Mouse (Mus musculus) MN1 (cell line): Measurements from ENCODE around the gene D6Wsu163e.
A peak's percentile ranks its signal among the peaks of the same experiment; 100 is the strongest.

Experiments used
- DNase-seq: peaks from one replicate; pipeline ENCODE4 v3.0.0-alpha.2; 2016; ENCODE audit warnings: low spot score

D6Wsu163e gene

DNA sequence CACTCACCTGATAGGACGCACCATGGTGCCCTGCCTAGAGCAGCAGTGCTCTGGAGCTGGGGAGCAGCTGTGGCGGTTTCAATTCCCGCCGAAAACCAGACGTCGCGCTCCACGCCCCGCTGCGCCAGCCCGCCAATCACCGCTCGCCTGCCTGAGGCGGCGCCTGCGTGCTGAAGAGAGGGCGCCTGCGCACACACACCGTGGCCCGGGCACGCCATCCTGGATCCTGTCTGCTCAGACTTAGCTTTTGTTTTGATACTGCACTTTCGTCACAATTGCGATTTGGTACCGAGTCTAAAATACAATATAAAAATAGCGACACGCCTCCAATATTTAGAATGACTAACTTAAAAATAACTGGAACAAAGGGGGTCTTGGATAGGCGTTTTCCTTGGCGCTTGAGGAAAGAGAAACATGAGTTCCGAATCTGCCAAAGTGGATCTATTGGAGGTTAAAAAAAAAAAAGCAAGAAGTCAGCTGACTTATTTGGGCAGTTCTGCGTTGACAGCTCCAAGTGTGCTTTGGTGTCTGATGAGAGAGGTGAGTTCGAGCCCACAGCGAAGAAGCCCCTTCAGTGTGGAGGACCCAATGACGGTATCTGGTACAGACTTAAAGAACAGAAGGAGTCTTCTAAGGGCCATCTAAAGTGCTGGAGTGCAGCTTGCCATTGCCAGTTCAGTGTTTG is at the start of gene D6Wsu163e, which contains the start of gene Rad51ap1:
D6Wsu163e (plus strand) TSS at position 476 of the 685 bp plus-strand sequence.
Rad51ap1 (minus strand) TSS at position 101 of the 685 bp plus-strand sequence.
- DNase-seq: peak; percentile 96

DNA sequence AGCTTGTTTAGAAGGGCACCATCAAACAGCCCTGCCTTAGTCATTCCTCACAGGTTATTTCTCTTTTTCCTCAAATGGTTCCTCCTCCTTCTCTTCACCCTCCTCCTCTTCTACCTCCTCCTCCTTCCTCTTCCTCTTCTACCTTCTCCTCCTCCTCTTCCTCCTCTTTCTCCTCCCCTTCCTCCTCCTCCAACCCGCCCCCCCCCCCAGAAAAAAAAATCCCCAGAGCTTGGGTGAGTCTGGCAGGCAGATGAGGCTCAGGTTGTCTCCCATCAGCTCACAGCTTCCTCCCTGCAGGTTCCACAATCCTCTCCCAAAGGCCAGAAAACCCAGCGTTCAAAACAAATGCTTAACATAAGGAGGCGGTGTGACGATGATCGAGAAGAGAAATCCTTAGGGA is 32.4 kb upstream of the D6Wsu163e start:
- no peak for DNase-seq

- DNase-seq: no peak
Measured at GRCm38 (mm10) chr6:126907876-126908275, 31.9 kb upstream of the D6Wsu163e start.

DNA sequence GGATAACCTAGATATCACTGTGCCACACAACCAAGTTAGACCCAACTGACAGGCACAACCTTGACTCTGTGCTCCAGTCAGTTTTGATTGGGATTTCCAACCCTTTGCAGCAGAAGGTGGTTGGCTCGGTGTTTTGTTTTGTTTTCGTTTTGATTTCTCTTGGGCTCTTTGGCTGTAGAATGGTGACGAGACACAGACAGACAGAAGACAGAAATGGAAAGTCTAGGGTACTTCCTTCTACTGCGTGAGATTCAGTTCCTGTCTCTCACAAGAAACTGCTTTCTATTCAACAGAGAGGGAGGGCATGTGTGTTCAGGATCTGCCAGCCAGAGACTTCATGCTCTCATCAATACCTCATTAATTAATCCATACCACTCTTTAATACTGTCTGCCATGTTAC is 29.0 kb upstream of the D6Wsu163e start:
- no peak for DNase-seq

DNA sequence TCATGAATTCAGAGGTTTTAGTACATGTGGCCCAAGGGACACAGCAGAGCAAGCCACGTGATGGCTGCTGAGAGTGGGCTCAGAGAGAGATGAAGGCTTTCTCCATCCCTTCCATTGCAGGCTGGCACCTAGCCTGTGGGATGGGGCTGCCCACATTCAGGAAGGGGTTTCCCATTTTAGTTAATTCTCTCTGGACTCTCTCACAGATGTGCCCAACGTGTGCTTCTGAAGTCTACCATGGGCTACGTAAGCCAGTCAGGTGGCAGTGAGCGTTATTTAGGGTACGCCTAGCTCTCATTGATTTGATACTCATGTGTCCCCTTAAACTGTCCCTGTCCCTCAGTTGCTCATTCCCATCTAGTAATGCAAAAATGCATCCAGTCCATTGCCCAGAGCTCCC is 24.8 kb upstream of the D6Wsu163e start:
- no peak for DNase-seq

- no peak for DNase-seq
Measured at GRCm38 (mm10) chr6:126921111-126921881, 18.5 kb upstream of the D6Wsu163e start, which contains the start of gene Dyrk4. Gene Dyrk4 (minus strand): TSS chr6:126921839.

DNA sequence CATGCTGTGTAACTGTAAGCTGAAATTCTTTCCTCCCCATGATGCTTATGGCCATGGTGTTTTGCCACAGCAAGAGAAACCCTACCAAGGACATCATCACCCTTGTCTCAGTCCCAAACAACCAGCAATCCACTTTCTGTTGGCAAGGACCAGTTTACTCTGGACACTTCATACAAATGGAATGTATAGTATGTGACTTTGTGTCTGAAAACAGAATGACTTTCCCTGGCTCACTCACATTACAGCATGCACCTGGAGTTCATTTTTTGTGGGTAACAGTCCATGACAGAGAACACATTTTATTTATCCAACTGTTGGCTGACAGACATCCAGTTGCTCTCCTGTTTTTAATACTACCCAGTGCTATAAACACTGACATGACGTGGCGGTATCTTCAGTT is 6.9 kb upstream of the D6Wsu163e start:
- DNase-seq: no peak

GRCm38 (mm10) chr6:126938047-126938446 is 1.7 kb upstream of the D6Wsu163e start:
- no peak for DNase-seq

DNA sequence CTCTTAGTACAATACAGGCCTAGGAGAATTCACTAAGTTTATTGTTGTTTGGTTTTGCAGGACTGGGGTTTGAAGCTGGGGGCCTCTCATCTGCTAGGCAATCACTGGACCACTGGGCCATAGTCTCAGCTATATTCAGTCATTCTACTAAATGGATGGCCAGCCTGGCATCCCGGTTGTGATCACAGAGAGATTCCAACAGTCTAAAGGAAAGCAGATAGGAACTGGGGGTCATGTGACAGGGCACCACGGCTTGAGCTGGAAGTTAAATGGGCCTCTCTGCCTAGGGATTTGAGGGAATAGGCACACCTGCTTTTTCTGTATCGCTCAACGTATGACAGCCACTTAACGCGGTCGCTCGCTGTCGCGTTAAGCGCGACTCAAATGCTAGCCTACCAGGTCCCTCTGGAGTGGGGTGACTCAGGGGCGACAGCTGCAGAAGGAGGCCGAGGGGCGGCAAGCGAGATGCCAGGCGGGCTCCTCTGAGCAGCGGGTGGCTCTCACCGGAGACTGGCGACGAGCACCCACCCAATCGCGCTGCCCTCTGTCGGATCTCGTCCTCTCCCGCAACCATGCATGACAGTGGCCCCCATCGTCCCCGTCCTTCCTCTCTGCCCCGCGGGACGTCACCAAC is 792 bp upstream of the D6Wsu163e start:
- DNase-seq: no peak

- peak; percentile 47 for DNase-seq
Measured at GRCm38 (mm10) chr6:126940451-126940850, 689 bp downstream of the D6Wsu163e start.

GRCm38 (mm10) chr6:126948336-126948735 is 8.6 kb downstream of the D6Wsu163e start:
- peak; percentile 26 for DNase-seq

- peak; percentile 77 for DNase-seq
Measured at GRCm38 (mm10) chr6:126955734-126956133, 16.0 kb downstream of the D6Wsu163e start.

DNA sequence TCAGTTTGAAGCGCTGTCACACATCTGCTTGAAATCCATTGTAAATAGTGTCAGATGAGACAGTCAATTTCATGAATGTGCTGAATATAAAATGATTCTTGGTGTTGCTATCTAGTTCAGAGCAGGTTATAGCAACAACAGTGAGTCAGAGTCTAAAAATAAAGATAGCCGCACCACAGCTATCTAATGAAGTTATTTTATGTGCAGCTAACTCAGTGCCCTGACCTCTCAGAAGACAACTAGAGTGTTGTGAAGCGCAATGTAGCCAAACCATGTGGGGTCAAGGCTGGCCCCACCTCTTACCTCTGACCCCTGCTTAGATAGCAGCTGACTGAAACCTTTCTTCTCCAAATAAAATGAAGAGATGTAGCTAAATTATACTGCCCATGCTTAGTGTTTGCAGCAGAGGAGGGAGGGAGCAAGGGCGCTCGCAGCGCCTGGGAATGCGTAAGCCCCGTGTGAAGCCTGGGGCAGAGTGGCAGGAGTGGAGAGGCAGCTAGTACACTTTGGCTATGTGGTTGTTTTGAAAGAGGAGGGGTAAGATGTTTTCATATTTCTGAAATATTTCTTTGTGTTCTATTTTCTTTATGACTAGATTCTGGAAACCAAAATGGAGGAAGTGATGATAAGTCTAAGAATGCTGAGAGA is 21.7 kb downstream of the D6Wsu163e start:
- DNase-seq: no peak

DNA sequence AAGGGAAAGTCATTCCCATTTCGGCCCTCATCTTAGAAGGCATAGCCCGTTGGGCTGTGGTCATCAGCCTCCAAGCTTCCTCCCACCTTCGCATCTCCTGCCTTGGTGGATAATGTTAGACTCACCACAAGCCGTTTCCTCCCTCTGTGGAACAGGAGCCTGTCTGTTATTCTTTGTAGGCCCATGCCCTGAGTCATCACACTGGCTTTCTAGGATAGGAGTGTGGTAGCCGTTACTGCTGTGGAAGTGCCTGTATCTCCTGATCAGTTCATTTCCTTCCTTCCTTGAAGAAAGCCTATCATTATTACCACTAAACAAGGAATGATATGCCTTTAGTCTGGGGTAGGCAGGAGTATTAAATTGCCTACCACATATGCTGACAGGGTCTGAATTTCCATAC is 22.9 kb downstream of the D6Wsu163e start:
- DNase-seq: no peak

DNA sequence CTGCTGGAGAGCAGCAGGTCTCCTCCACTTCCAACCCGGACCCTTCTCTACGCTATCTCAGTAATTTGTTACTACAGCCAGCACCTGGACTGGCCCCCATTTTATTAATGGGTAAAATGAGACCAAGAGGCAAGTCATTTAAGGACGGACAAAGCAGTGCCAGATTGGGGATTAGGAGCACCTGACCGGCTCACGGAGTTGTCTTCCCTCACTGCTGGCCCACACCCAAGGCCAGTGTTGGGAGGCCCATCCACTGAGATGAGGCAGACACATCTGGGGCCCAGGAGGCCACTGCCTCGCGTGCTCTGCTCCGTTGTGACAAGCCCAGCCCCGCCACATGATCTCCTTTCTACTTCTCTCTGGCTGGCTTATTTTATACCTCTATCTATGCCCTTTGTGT is 23.7 kb downstream of the D6Wsu163e start:
- DNase-seq: no peak

DNA sequence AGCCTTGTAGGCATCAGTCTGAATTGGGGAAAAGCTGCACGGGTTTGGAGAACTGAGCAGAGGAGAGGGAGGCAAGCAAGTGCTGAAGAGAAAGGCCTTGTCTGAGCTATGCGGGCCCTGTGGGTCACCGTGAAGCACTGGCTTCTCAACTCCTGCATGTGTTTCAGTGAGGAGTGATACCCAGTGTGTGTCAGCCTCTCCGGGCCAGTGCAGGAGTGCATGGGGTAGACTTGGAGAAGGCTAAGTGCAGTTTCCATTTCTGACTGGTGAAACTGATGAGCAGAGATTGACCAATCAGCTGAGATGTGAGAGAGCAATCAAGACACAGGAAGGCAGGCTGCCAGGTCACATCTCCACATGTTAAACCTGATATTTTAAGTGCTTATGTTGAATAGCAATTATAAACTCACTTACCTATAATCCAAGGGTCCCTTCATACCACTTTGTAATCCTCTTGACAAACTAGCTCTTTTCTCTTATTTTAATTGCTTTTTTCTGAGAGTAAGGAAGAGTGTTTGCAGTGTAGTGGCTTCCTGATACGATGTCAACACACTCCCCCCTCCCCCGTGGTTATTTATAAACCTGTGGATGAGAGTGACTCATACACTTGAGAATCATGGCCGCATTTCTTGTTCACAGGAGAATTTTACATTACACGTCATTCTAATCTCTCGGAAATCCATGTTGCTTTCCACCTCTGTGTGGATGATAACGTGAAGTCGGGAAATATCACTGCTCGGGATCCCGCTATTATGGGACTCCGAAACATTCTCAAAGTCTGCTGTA is 26.7 kb downstream of the D6Wsu163e start:
- no peak for DNase-seq

DNA sequence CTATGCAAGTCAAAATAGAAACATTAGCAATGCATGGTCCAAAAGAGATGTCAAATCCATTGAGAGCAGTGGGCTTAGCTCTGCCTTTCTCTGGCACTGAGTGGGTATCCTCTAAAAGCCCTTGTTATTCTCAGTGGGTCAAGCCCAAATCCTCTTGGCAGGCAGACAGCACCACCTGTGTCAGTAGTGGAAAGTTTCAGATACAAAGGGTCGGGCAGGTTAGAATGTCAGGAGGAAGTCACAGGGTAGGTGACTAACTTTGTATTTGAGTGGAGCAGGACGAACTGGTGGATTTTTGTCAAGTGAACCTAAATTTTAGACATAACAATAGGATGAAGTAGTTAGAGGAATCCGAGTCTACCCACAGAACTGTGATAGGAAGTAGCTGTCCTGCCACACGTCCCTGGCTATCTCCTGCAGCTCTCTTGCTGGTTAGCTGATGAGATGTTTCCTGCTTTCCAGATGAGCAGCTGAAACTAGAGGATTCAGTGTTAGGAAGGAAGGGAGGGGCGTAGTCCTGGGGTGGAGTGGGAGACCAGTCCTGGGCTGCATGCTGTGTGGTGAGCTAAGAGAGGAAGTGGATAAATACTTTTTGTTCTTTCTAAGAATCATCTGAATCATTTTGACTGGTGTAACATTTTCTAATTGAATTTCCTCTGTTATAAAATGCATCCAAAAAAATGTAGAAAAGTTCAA is 41.9 kb downstream of the D6Wsu163e start:
- DNase-seq: no peak

GRCm38 (mm10) chr6:126993676-126994075 is 53.9 kb downstream of the D6Wsu163e start:
- DNase-seq: no peak

- DNase-seq: no peak
Measured at GRCm38 (mm10) chr6:126995494-126995893, 55.7 kb downstream of the D6Wsu163e start.

DNA sequence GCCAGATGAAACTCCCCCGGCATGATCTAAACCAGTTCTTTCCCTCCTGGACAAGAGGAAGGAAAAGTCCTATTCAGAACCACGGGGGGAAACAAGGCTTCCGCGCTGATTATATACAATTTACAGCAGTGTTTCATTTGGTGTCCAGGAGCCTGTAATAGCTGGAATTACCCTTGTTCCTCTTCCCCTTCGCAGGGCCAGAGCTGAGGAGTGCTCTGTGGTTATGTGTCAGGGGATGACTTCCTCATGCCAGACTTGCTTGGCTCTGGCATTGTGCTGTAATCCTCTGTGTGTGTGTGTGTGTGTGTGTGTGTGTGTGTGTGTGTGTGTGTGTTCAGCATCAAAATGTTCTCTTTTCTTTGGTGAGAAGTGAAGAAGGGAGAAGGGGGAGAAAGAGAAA is 56.6 kb downstream of the D6Wsu163e start:
- DNase-seq: no peak

- DNase-seq: no peak
Measured at GRCm38 (mm10) chr6:127005646-127006045, 65.9 kb downstream of the D6Wsu163e start.
